Mouse (Mus musculus): ENCODE measurements around the gene Tmem198. TPM values are rescaled to one million over a fixed set of nuclear protein-coding genes. Genes with fewer than 3 reads are reported as not detected.

The Tmem198 gene
- 0.25 and 0.32 TPM in 2 replicates for polyA plus RNA-seq (2015; fragmentation: Nextera tagmentation; extraction: Ambion mirVana)

GRCm38 (mm10) chr1:75478916-75479634, at the start of gene Tmem198, which contains the start of gene Chpf:
Gene Tmem198, plus strand, starts transcription at chr1:75479532.
Gene Chpf, minus strand, starts transcription at chr1:75479307.

GRCm38 (mm10) chr1:75435475-75436328, 43.6 kb upstream of the Tmem198 start, which contains the start of gene Gmppa:
Gene Gmppa, plus strand, starts transcription at chr1:75435930.

GRCm38 (mm10) chr1:75450314-75451005, 28.9 kb upstream of the Tmem198 start, which contains the start of gene Asic4:
Gene Asic4, plus strand, starts transcription at chr1:75450436.

GRCm38 (mm10) chr1:75505956-75506831, 26.9 kb downstream of the Tmem198 start, which contains the start of gene Obsl1:
Gene Obsl1, minus strand, starts transcription at chr1:75506452.

GRCm38 (mm10) chr1:75507006-75507405, 27.7 kb downstream of the Tmem198 start, which contains the start of gene Inha:
Gene Inha, plus strand, starts transcription at chr1:75507077.

GRCm38 (mm10) chr1:75521321-75522031, 42.1 kb downstream of the Tmem198 start, which contains the start of gene Stk11ip:
Gene Stk11ip, plus strand, starts transcription at chr1:75521529.

Other genes starting within 250 kb of the Tmem198 start
- not detected in 2 replicates for gene A630095N17Rik, start 247.4 kb upstream of the Tmem198 start, polyA plus RNA-seq (2015; fragmentation: Nextera tagmentation; extraction: Ambion mirVana)
- 37.0 and 38.2 TPM in 2 replicates for gene Dnajb2, start 243.1 kb upstream of the Tmem198 start, polyA plus RNA-seq (2015; fragmentation: Nextera tagmentation; extraction: Ambion mirVana)
- 0.05 and 0.12 TPM in 2 replicates for gene Ptprn, start 215.0 kb upstream of the Tmem198 start, polyA plus RNA-seq (2015; fragmentation: Nextera tagmentation; extraction: Ambion mirVana)
- gene Resp18, start 201.1 kb upstream of the Tmem198 start, polyA plus RNA-seq (2015; fragmentation: Nextera tagmentation; extraction: Ambion mirVana) = not detected in 2 replicates
- 46.6 and 54.4 TPM in 2 replicates for gene Dnpep, start 161.5 kb upstream of the Tmem198 start, polyA plus RNA-seq (2015; fragmentation: Nextera tagmentation; extraction: Ambion mirVana)
- 18.8 and 21.8 TPM in 2 replicates for gene Des, start 119.2 kb upstream of the Tmem198 start, polyA plus RNA-seq (2015; fragmentation: Nextera tagmentation; extraction: Ambion mirVana)
- gene Speg, start 104.2 kb upstream of the Tmem198 start, polyA plus RNA-seq (2015; fragmentation: Nextera tagmentation; extraction: Ambion mirVana) = 6.9 and 7.2 TPM in 2 replicates
- 31.2 and 35.9 TPM in 2 replicates for gene Gmppa, start 43.6 kb upstream of the Tmem198 start, polyA plus RNA-seq (2015; fragmentation: Nextera tagmentation; extraction: Ambion mirVana)
- not detected in 2 replicates for gene Asic4, start 29.1 kb upstream of the Tmem198 start, polyA plus RNA-seq (2015; fragmentation: Nextera tagmentation; extraction: Ambion mirVana)
- 8.8 and 10.6 TPM in 2 replicates for gene Chpf, start 225 bp upstream of the Tmem198 start, polyA plus RNA-seq (2015; fragmentation: Nextera tagmentation; extraction: Ambion mirVana)
- 13.6 and 19.7 TPM in 2 replicates for gene Obsl1, start 26.9 kb downstream of the Tmem198 start, polyA plus RNA-seq (2015; fragmentation: Nextera tagmentation; extraction: Ambion mirVana)
- gene Inha, start 27.5 kb downstream of the Tmem198 start, polyA plus RNA-seq (2015; fragmentation: Nextera tagmentation; extraction: Ambion mirVana) = 0.97 and 1.8 TPM in 2 replicates
- gene Stk11ip, start 42.0 kb downstream of the Tmem198 start, polyA plus RNA-seq (2015; fragmentation: Nextera tagmentation; extraction: Ambion mirVana) = 9.3 and 10.9 TPM in 2 replicates
- gene Slc4a3, start 66.7 kb downstream of the Tmem198 start, polyA plus RNA-seq (2015; fragmentation: Nextera tagmentation; extraction: Ambion mirVana) = 3.3 and 4.3 TPM in 2 replicates